In the genomic region with DNA sequence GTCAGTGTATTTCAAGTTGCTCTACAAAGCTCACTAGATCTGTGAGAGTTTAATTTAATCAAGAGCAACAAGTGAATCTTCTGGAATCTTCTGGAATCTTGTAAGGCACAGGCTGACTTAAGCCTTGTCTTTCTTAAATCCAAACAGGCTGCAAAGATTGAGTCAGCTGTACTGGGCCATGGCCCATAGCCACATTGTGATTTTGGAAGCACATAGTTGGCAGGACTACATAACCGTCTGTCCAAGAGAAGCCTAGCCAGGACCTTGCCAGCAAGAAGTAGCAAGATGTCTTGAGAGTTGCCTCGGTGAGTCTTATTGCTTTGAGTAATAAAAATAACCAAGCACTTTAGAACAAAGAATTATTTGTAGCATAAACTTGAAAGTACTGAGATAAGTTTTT, we compare ENCODE assay signal across 11 mouse cellular contexts. TPM values are rescaled to one million over a fixed set of nuclear protein-coding genes. Genes with fewer than 3 reads are reported as not detected.
DNase-seq lines count a peak whose midpoint lies in the region.
"Had no signal": no experiment of that assay in that cellular context is flagged by ENCODE, and none has a peak within 500 bp of the region (broad histone marks: within the 10 kb centered on the region; RNA-seq: fewer than 3 reads in every experiment).

No protein-coding gene starts in this region.

- peak; percentile 76 for DNase-seq in gastrocnemius, adult 18-20 months (ENCODE audit: low spot score)
- DNase-seq in gastrocnemius, postnatal 4 days (ENCODE audit: low spot score in 2 of 2), result no peak
- peak; percentile 77 for DNase-seq in adipocyte (ENCODE audit: low spot score)
- DNase-seq in cerebellum, postnatal 10 days, result peak; percentile 83 to 88
- DNase-seq in gonadal fat pad, adult 2 months (ENCODE audit: low read depth), result peak; percentile 44
- DNase-seq in retina, postnatal 1 day, result no peak
- no peak for DNase-seq in kidney, adult 18-20 months
- DNase-seq: lung, postnatal 4 days; thymus, postnatal 14 days had no signal

RNA-seq across cellular contexts. Expression of a gene that starts 18.4 kb away (rescaled TPM):
- total RNA-seq in gastrocnemius, adult 18-20 months (2021), result 10 to 100 TPM; 41.3 to 43.2 TPM
- 10 to 100 TPM; 68.6 to 81.2 TPM for total RNA-seq in gastrocnemius, postnatal 4 days (2021)
- 0.12 TPM in 1 of 2 replicates, not detected in the other for polyA plus RNA-seq in gonadal fat pad, adult 2 months (2012; rRNA removed)
- total RNA-seq: hematopoietic stem cell, adult 5-6 weeks had no signal
- polyA plus RNA-seq: intestine, embryonic 16.5 days had no signal

RNA-seq across cellular contexts. Expression of a gene that starts 59.9 kb away (rescaled TPM):
- total RNA-seq in gastrocnemius, adult 18-20 months (2021), result 1 to 10 TPM in 1 of 2 experiments, under 1 TPM in 1; 0.55 to 1.4 TPM
- total RNA-seq in gastrocnemius, postnatal 4 days (2021), result 1 to 10 TPM; 1.7 to 2.5 TPM
- polyA plus RNA-seq in gonadal fat pad, adult 2 months (2012; rRNA removed), result 6.0 and 6.5 TPM in 2 replicates
- total RNA-seq: hematopoietic stem cell, adult 5-6 weeks had no signal

Comparison
In these comparisons a context has a peak if more than half of its experiments do, and no peak if none do; other contexts are left out.
1. DNase-seq: peak in gastrocnemius, adult 18-20 months (single experiment), adipocyte (single experiment), cerebellum, postnatal 10 days (2 of 2) and gonadal fat pad, adult 2 months (single experiment); none in gastrocnemius, postnatal 4 days (0 of 2), retina, postnatal 1 day (single experiment) and kidney, adult 18-20 months (single experiment).